Mouse (Mus musculus): ENCODE results near the gene Ddx56. TPM values are rescaled to one million over a fixed set of nuclear protein-coding genes. Genes with fewer than 3 reads are reported as not detected.

Ddx56 gene
- total and polyA plus RNA-seq, 3 experiments: 163 to 274 (median 200) TPM

- DNase-seq (ENCODE audit: extremely low read depth): no peak
- Histone ChIP-seq H3K9me3 (replicated peaks; ENCODE audit: low read length) (no peaks in the 10 kb centered on the region), H3K27ac (ENCODE audit: insufficient read depth, low read depth) (no peak overlapping the region), H3K4me1 (ENCODE audit: control insufficient read depth in 1 of 2, insufficient read depth in 2 of 2) (peaks cover 3 to 4% of the 10 kb centered on the region in 2 experiments; a peak in 2 of 4 replicates), H3K27me3 (replicated peaks) (peaks cover 17% of the 10 kb centered on the region), H3K79me2 (replicated peaks; ENCODE audit: control insufficient read depth, extremely low read depth, insufficient read depth, poor library complexity, severe bottlenecking) (no peaks in the 10 kb centered on the region), H3K4me3 (replicated peaks in 1 of 3; ENCODE audit: low read depth in 2 of 3, low read length in 2 of 3, poor library complexity in 1 of 3) (no peak overlapping the region), H3K9ac (ENCODE audit: insufficient read depth, low read depth) (no peak overlapping the region), H3K36me3 (replicated peaks in 1 of 2; ENCODE audit: control insufficient read depth in 1 of 2, insufficient read depth in 1 of 2, low read length in 1 of 2) (no peaks in the 10 kb centered on the region), H3K4me2 (ENCODE audit: insufficient read depth, low read depth, poor library complexity, severe bottlenecking) (no peak overlapping the region)
- dilution Hi-C loops (cut with MboI; ENCODE audit: extremely low pct_ligation_motif_present, extremely low pct_unique_long_range_greater_than_20kb, low sequenced_read_pairs): no loop called here
- no peak for TF ChIP-seq MAZ (IDR thresholded peaks at IDR 0.05; ENCODE audit: low read depth, low read length)
- no peak for TF ChIP-seq ZNF384 (IDR thresholded peaks at IDR 0.05; ENCODE audit: low read depth, low read length)
- no peak for TF ChIP-seq RAD21 (IDR thresholded peaks at IDR 0.05; ENCODE audit: low read depth, low read length)
- no peak for TF ChIP-seq POLR2A (IDR thresholded peaks at IDR 0.05; ENCODE audit: low read depth, low read length)
- no peak for TF ChIP-seq ETS1 (conservative IDR thresholded peaks at IDR 0.05; ENCODE audit: low read depth, low read length)
- no peak for TF ChIP-seq ZKSCAN1 (IDR thresholded peaks at IDR 0.05; ENCODE audit: borderline replicate concordance, low read depth, low read length)
- TF ChIP-seq MAFK (IDR thresholded peaks at IDR 0.05; ENCODE audit: insufficient replicate concordance, low read length): no peak
- TF ChIP-seq NRF1 (IDR thresholded peaks at IDR 0.05; ENCODE audit: low read depth, low read length): no peak
- in situ Hi-C loops (cut with MboI; ENCODE audit: low pct_ligation_motif_present, low pct_unique_long_range_greater_than_20kb, low sequenced_read_pairs): no loop called here
These were observed 47.6 kb downstream of the Ddx56 start for GRCm38 (mm10) chr11:6219967-6220366.

DNA sequence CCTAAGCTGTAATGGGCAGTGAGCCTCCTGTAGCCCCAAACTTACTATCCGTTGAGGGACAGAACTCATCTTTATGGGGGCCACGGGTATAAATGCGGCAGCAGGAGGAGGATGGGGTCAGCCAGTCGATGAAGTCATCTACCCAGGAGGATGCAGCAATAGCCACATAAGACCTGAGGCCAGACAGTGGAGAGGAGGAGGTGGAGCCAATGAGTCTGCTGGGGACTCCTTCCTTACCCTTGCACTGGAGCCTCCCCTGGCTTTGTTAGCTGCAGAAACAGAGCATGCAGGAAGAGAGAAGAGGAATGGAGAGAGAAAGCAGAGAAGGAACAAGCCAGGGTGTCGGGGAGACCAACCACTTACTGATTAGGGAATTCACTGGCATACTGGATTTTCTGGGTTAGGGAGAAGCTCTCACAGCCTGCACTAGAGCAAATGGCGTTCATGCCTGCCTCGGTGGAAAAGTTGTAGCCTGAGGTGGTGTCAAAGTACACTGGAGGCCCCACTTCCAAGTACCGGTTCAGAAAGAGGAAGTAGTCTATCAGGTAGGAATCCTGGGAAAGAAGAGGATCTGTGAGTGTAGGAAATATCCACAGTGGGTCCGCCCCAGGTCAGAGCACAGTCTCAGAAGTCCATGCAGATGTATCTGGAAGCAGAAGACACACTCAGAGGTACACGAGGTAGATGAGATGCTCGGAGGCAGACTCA lies 49.2 kb downstream of the Ddx56 start:
- peaks cover 3 to 4% of the 10 kb centered on the region in 2 experiments; a peak in 2 of 4 replicates for H3K4me1 ChIP-seq (ENCODE audit: control insufficient read depth in 1 of 2, insufficient read depth in 2 of 2)
- no peaks in the 10 kb centered on the region for H3K79me2 ChIP-seq (replicated peaks; ENCODE audit: control insufficient read depth, extremely low read depth, insufficient read depth, poor library complexity, severe bottlenecking)
- dilution Hi-C loops (cut with MboI; ENCODE audit: extremely low pct_ligation_motif_present, extremely low pct_unique_long_range_greater_than_20kb, low sequenced_read_pairs): no loop called here
- H3K9me3 ChIP-seq (replicated peaks; ENCODE audit: low read length): no peaks in the 10 kb centered on the region
- no peak overlapping the region for H3K4me2 ChIP-seq (ENCODE audit: insufficient read depth, low read depth, poor library complexity, severe bottlenecking)
- in situ Hi-C loops (cut with MboI; ENCODE audit: low pct_ligation_motif_present, low pct_unique_long_range_greater_than_20kb, low sequenced_read_pairs): no loop called here
- H3K9ac ChIP-seq (ENCODE audit: insufficient read depth, low read depth): no peak overlapping the region
- H3K36me3 ChIP-seq (replicated peaks in 1 of 2; ENCODE audit: control insufficient read depth in 1 of 2, insufficient read depth in 1 of 2, low read length in 1 of 2): no peaks in the 10 kb centered on the region
- H3K4me3 ChIP-seq (replicated peaks in 1 of 3; ENCODE audit: low read depth in 2 of 3, low read length in 2 of 3, poor library complexity in 1 of 3): no peak overlapping the region
- no peak overlapping the region for H3K27ac ChIP-seq (ENCODE audit: insufficient read depth, low read depth)
- peaks cover 3% of the 10 kb centered on the region for H3K27me3 ChIP-seq (replicated peaks)
- DNase-seq (ENCODE audit: extremely low read depth): no peak
- no peak for TF ChIP-seq IRF4 (IDR thresholded peaks at IDR 0.05; ENCODE audit: low read depth, low read length)
- TF ChIP-seq RAD21 (IDR thresholded peaks at IDR 0.05; ENCODE audit: low read depth, low read length): no peak
- TF ChIP-seq SMC3 (IDR thresholded peaks at IDR 0.05; ENCODE audit: low read depth, low read length): no peak
- no peak for TF ChIP-seq MAZ (IDR thresholded peaks at IDR 0.05; ENCODE audit: low read depth, low read length)
- TF ChIP-seq POLR2AphosphoS2 (IDR thresholded peaks at IDR 0.05; ENCODE audit: low read depth, low read length): no peak
- TF ChIP-seq ZKSCAN1 (IDR thresholded peaks at IDR 0.05; ENCODE audit: borderline replicate concordance, low read depth, low read length): no peak
- TF ChIP-seq MYC (IDR thresholded peaks at IDR 0.05; ENCODE audit: low read depth, low read length): no peak
- TF ChIP-seq MEF2A (IDR thresholded peaks at IDR 0.05; ENCODE audit: borderline replicate concordance, low read depth, low read length): no peak
- TF ChIP-seq MAFK (IDR thresholded peaks at IDR 0.05; ENCODE audit: insufficient replicate concordance, low read length): no peak
- TF ChIP-seq JUN (IDR thresholded peaks at IDR 0.05; ENCODE audit: insufficient read depth, low read depth, low read length): no peak
- no peak for TF ChIP-seq PAX5 (IDR thresholded peaks at IDR 0.05; ENCODE audit: low read length)
- no peak for TF ChIP-seq CTCF (conservative IDR thresholded peaks at IDR 0.05 in 1 of 2, IDR thresholded peaks at IDR 0.05 in 1 of 2; ENCODE audit: low read depth in 2 of 2, low read length in 2 of 2)
- no peak for TF ChIP-seq TBP (conservative IDR thresholded peaks at IDR 0.05; ENCODE audit: low read depth, low read length)

Data from CH12.LX (cell line).